Mouse (Mus musculus) activated CD4-positive, CD25-positive, alpha-beta regulatory T cell, adult 4 months (primary cell): ENCODE measurements at regions not wholly inside any gene's neighbourhood (a gene's known extent, or its start where the extent isn't known, plus 50 kb on each side); places are given as distances from the start of the nearest gene placed in this dataset.

Experiments used
- ATAC-seq: one replicate; pipeline ENCODE4 v1.8.0; 2017

DNA sequence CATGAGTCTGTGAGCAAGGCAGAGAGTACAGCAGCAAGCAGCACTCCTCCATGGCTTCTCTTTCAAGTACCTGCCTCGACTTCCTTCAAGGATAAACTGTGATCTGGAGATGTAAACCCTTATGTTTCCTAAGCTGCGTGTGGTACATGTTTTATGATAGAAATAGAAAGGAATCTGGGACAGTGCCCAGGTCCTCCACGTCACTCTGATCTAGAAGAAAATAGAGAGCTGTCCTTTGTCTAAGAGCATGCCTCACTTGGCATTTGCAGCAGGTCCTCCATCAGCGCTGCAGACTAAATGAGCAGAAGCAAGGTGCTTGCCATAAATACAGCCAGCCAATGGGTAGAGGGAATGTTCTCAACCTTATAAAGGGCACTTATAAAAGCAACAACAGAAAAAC is 156.3 kb upstream of the Zfp618 start:
- no peak for ATAC-seq

- no peak for ATAC-seq
Observed at GRCm38 (mm10) chr4:62819889-62820288, 145.5 kb upstream of the Zfp618 start.

GRCm38 (mm10) chr4:62821288-62821687 is 144.1 kb upstream of the Zfp618 start:
- no peak for ATAC-seq

DNA sequence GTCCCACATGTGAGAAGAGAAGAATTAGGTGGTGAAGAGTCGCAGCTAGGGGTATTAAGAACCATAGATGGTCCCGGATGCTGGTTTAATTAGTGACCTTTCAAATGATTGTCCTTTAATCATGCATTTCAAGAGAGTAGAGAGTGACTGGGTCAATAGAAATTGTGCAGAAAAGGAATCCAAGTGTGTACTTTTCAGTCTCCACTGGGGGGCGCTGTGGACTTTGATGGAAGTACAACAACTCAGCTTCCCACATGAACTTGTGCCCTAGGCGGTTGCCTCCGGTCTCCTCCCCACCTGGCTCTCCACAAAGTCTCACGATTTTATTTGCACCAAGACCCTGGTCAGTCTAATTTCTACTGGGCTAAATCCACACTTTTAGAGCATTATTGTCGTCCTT is 142.8 kb upstream of the Zfp618 start:
- no peak for ATAC-seq

GRCm38 (mm10) chr4:62823082-62823481 is 142.3 kb upstream of the Zfp618 start:
- ATAC-seq: no peak

DNA sequence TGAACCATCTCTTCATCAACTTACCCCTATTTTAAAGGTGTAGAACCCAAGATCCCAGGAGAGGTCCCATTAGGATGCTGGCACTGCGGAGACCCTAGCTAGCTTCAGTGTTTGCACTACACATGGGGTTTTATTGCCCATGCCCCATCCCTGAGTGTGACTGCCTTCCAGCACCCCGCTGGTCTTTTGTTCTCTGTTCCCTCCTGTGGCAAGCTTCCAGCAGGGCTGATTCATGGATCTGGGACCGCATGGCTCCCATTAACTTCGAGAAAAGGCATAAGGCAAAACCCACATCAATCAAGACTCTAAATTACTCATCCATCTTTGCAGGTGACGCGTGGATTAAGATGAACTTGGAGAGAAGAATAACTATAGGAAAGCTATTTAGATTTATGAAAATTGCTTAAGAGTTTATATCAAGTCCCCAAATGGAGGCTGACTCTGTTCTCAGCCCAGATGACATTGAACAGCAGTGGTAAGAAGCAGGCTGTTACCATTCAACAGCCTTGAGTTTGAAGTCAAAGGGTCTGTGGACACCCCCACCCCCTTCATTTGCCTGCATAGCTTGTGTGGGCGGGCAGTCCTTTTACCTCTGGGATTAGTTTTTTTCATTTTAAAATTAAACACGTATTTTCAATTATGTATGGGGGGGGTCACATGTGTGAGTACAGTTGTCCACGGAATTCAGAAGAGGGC is 141.7 kb upstream of the Zfp618 start:
- no peak for ATAC-seq

DNA sequence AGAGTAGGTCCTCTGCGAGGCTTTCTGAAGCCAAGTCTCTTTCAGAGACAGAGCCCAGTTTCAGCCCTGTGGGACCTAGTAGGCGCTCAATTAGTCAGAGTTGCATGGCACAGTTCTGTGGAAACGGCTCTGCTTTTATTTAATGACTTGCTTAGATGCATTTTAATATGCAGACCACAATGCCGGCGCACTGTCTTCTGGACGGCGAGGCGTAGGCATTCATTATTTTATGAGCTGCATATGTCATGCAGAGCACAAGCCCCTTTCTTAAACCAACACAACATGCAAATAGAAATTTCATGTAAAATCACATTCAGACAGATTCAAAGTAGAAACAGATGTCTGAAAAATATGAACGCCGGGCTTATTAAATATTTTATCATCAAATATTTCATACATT is 140.8 kb upstream of the Zfp618 start:
- ATAC-seq: no peak

- no peak for ATAC-seq
Observed at GRCm38 (mm10) chr4:62825256-62825655, 140.1 kb upstream of the Zfp618 start.

- no peak for ATAC-seq
Observed at GRCm38 (mm10) chr4:62828963-62829362, 136.4 kb upstream of the Zfp618 start.

GRCm38 (mm10) chr4:62833944-62834343 is 131.4 kb upstream of the Zfp618 start:
- ATAC-seq: no peak

DNA sequence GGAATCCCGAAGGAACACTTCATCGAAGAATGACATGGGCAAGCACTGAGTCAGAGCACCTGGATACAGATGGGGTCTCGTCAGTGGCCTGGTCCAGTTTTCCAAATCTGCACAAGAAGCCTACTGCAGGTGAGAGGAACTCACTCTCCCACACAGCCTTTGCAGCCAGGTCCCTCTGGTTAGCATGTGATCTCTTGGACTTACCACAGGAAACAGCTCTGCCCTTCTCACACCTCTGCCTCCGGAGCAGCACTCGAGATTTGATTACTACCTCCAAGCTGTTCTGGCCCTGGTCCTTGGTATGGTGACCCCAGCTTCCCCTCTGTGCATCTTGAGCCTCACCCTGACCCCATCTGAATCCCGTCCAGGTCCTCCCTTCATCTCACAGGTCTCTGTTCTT is 128.5 kb upstream of the Zfp618 start:
- ATAC-seq: no peak

GRCm38 (mm10) chr4:62850526-62850925 is 114.8 kb upstream of the Zfp618 start:
- ATAC-seq: no peak

DNA sequence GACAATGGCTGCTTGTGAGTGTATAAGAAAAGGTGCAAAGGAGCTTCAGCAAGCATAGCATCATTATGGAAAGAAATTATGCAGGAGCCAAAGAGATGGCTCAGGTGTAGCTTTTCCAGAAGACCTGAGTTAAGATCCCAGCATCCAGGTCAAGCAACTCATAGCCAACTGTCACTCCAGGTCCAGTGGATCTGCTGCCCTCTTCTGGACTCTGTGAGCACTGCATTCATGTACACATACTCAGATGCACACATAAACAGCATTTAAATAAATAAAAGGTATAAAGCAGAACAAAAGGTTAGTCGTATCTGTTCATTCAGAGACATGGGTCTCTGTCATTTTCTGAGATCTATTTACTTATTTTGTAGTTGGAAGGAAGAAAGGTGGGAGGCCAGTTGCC is 112.0 kb upstream of the Zfp618 start:
- ATAC-seq: no peak

- no peak for ATAC-seq
Observed at GRCm38 (mm10) chr4:62856406-62856805, 109.0 kb upstream of the Zfp618 start.

GRCm38 (mm10) chr4:62862756-62863155 is 102.6 kb upstream of the Zfp618 start:
- no peak for ATAC-seq

DNA sequence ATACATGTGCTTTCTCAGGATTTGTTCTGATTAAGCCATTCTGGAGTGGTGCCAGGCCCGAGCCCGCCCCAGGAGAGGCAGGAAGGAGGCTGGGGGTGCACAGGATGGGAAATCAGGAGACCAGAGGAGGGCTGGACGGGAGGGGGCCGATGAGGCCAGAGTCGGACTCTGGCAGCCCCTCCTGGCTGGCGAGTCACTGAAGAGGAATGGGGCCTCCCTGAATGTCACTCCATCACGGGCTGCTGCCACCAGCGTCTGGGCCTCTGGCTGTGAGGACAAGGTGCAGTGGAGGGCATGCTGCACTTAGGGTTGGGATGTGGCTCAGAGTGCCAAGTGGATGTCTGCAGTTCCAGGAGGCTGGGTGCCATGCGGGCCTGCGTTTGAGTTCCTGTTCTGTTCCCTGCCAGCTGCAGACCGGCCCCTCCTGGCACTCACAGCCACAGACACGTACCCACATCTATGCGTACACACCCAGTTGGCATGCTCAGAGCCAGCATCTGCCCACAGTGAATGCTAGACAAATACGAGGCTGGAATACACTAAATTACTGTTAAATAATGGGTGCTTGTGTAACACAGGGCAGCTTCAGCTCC is 94.9 kb upstream of the Zfp618 start:
- no peak for ATAC-seq

DNA sequence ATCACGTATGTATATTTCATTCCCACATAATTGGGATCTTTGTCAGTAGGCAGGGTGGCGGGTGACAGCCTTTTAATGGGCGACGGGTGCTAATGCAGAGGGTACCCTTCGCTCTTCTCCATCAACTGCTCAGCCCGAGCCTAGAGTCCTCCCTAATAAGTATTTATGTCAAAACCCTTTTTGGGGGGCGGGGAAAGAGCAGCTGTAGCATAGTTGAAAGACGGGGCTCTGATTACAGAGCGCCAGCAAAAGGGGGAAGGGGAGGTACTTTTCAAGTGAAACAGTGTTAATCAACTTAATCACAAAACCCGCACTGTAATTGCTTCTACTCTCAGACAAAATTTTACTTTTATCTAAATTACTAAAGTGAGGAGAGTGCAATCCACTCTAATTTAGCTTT is 92.8 kb upstream of the Zfp618 start:
- no peak for ATAC-seq

GRCm38 (mm10) chr4:62873986-62874385 is 91.4 kb upstream of the Zfp618 start:
- no peak for ATAC-seq

DNA sequence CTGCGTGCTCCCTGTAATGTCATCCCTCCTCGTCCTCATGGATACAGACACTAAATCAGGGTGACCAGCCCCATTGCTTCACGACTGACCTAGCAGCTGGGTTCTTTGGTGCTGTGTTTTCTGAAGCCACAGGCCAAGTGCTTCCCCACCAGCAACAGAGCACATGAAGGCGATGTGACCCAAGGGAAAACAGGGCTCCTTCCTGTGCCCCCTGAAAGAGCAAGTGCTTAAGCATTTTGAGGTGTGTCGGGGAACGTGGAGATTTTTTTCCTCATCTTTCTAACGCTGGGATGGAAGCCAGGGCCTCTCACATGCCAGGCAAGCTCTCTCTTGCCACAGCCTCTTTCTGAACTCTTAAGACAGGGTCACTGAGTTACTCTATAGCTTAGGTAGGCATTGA is 87.3 kb upstream of the Zfp618 start:
- no peak for ATAC-seq

DNA sequence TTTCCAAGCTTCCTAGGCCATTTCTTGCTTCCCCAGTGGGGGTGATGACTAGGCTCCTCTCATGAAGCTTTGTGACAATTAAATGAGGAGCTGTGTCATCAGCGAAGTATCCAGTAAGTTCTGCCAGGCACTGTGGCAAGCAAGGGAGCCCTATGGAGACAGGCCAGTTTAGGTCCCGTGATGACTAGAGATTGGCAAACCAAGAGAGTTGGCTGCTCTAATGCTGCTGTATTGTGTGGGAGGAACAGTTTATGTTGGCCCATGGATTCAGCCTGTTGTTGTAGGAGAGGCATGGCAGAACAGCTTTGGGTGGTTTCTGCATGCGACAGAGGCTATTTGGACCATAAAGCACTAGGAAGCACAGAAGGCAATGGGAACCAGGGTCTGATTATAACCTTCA is 86.4 kb upstream of the Zfp618 start:
- no peak for ATAC-seq

- no peak for ATAC-seq
Observed at GRCm38 (mm10) chr4:62881824-62882223, 83.5 kb upstream of the Zfp618 start.

DNA sequence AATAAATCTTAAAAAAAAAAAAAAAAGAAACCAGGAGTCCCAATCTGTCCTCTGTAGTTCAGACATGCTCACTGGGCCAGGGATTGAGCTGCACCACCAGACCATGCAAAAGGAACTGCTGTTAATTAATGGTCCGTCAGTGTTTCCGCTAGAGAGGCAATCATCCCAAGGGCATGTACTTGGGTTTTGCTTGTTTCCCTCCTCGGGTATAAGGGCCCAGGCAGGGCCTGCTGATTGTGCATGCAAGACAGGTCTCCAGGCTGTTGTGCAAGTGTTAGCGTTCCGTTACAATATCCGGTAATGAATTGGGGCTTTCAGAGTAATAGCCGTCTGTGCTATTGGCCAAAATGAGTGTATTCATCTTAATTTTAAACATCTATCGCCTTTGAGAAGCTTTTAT is 83.1 kb upstream of the Zfp618 start:
- ATAC-seq: no peak

DNA sequence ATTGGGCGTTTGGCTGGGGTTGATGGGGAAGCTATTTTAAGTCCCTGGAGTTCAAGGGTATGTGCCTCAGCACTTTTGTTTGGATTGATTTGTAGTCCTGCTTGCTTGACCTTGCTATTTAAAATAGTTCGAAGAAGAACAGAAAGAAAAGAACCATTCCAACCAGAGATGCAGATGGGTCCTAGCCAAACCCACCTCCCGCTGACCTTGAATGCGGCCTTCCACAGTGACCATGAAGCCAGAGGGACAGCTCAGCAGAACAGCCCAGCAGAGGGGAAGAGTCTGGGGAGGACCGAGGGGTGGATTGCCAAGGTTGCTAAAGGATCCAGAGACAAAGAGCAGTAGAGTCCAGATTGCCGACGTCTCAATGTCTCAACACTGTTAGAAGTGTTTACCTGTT is 76.6 kb upstream of the Zfp618 start:
- no peak for ATAC-seq

DNA sequence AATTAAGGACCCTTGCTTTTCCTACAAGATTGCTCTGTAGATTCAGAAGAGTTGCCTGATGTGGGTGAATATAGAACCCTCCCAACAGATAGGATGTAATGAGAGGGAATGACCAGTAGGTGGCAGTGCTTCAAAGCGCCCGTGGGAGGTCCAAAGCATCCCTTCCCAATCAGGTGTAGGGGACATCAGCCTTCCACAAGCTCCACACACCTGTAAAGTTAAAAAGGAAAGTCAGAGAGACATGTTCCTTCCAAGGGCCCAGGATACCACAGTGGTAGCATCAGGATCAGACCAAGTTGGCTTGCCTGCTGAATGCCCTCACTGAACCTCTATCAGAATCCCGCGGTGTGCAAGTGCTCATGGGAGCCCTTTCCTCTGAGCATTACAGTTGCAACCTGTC is 75.7 kb upstream of the Zfp618 start:
- ATAC-seq: no peak
